Mouse (Mus musculus) G1E (cell line): ENCODE data around the gene Zbed5. TPM values are rescaled to one million over a fixed set of nuclear protein-coding genes. Genes with fewer than 3 reads are reported as not detected.

ENCODE experiments used
- ATAC-seq: 2 replicates; pipeline ENCODE4 v1.8.0; 2016; ENCODE audit warnings: mild to moderate bottlenecking; ENCODE audit not compliant: insufficient number of reproducible peaks, poor library complexity, low FRiP score, severe bottlenecking; ENCODE audit errors: extremely low read depth
- DNase-seq: peaks from one replicate; pipeline ENCODE4 v3.0.0; 2012; ENCODE audit warnings: low spot score
- H3K27me3 ChIP-seq: 2 replicates; pipeline ENCODE4 v1.6.1; 2012; ENCODE audit warnings: mild to moderate bottlenecking, low read length, inconsistent platforms; ENCODE audit not compliant: insufficient read depth
- H3K36me3 ChIP-seq: replicated peaks from 2 replicates; pipeline ENCODE3; 2012; ENCODE audit warnings: mild to moderate bottlenecking, inconsistent platforms
- H3K4me1 ChIP-seq: 2 replicates; pipeline ENCODE4 v1.6.1; 2012; ENCODE audit warnings: low read depth, low read length, inconsistent platforms, mixed read lengths; ENCODE audit not compliant: insufficient read depth
- H3K4me3 ChIP-seq: 2 replicates; pipeline ENCODE4 v1.5.1; 2012; ENCODE audit warnings: low read depth, mild to moderate bottlenecking, inconsistent platforms, low read length, moderate library complexity, mixed read lengths
- H3K9me3 ChIP-seq: replicated peaks from 2 replicates; pipeline ENCODE4 v1.6.1; 2012; ENCODE audit warnings: inconsistent platforms
- CTCF ChIP-seq: IDR thresholded peaks from 2 replicates; pipeline ENCODE4 v1.5.1; 2012; ENCODE audit warnings: low read depth, low read length, inconsistent platforms, mixed read lengths
- GATA1 ChIP-seq: IDR thresholded peaks from 2 replicates; pipeline ENCODE4 v1.6.1; 2012; ENCODE audit warnings: borderline replicate concordance, low read length, inconsistent platforms, mixed read lengths
- GATA2 ChIP-seq: IDR thresholded peaks from 2 replicates; pipeline ENCODE4 v1.6.1; 2012; ENCODE audit warnings: low read depth, low read length, inconsistent platforms, borderline replicate concordance
- POLR2AphosphoS5 ChIP-seq: IDR thresholded peaks from 2 replicates; pipeline ENCODE4 v1.6.1; 2012; ENCODE audit warnings: low read depth, low read length, inconsistent platforms; ENCODE audit not compliant: insufficient replicate concordance
- TAL1 ChIP-seq: conservative IDR thresholded peaks from 2 replicates; pipeline ENCODE4 v1.6.1; 2012; ENCODE audit warnings: low read depth, low read length, inconsistent platforms, mixed read lengths
- polyA plus RNA-seq: library from polyadenylated mRNA; stranded (reverse); fragments of >175 nt; gene quantifications from 2 replicates; pipeline ENCODE4 v1.2.3, GENCODE M21; 2012
- total RNA-seq, 2 experiments: library from RNA; stranded (forward) in 1 of 2; stranded (reverse) in 1 of 2; fragments of 200-1000 nt in 1 of 2; fragments of >200 nt in 1 of 2; fragmentation: Nextera tagmentation in 1 of 2; gene quantifications; 2 replicates each; pipeline ENCODE4 v1.2.3; 2014 to 2017

Zbed5 gene
- total and polyA plus RNA-seq, 3 experiments = 0.67 to 6.9 (median 1.4) TPM

GRCm38 (mm10) chr5:129864467-129864866 is 31.1 kb upstream of the Zbed5 start:
- Histone ChIP-seq H3K4me3 (no peak overlapping the region), H3K27me3 (peaks cover 4% of the 10 kb centered on the region; the same call in 1 of the 2 replicates), H3K9me3 (peaks cover 9% of the 10 kb centered on the region), H3K4me1 (no peaks in the 10 kb centered on the region; the same call in 1 of the 2 replicates), H3K36me3 (peaks cover 37% of the 10 kb centered on the region)
- no peak for TF ChIP-seq GATA1
- TF ChIP-seq CTCF = peak; percentile 26; the same call in 1 of the 2 replicates
- no peak for TF ChIP-seq TAL1
- TF ChIP-seq GATA2 = no peak
- no peak for TF ChIP-seq POLR2AphosphoS5
- ATAC-seq (no peak), DNase-seq (no peak)

- H3K27me3 ChIP-seq = peaks cover 4% of the 10 kb centered on the region; the same call in 1 of the 2 replicates
- peaks cover 9% of the 10 kb centered on the region for H3K9me3 ChIP-seq
- H3K36me3 ChIP-seq = peaks cover 23% of the 10 kb centered on the region
- DNase-seq (no peak), ATAC-seq (no peak)
- TF ChIP-seq GATA2 (no peak), CTCF (no peak), POLR2AphosphoS5 (no peak), GATA1 (no peak), TAL1 (no peak)
- H3K4me1 ChIP-seq = no peaks in the 10 kb centered on the region
- no peak overlapping the region for H3K4me3 ChIP-seq
Measured at GRCm38 (mm10) chr5:129865841-129866240, 29.7 kb upstream of the Zbed5 start.

GRCm38 (mm10) chr5:129869238-129869995 is 26.1 kb upstream of the Zbed5 start:
- no peaks in the 10 kb centered on the region for H3K36me3 ChIP-seq
- H3K27me3 ChIP-seq = peaks cover 13% of the 10 kb centered on the region
- H3K4me3 ChIP-seq = no peak overlapping the region
- H3K9me3 ChIP-seq = no peaks in the 10 kb centered on the region
- no peak for DNase-seq
- ATAC-seq = no peak
- H3K4me1 ChIP-seq = peaks cover 5% of the 10 kb centered on the region
- TF ChIP-seq GATA1 = no peak
- no peak for TF ChIP-seq TAL1
- no peak for TF ChIP-seq POLR2AphosphoS5
- TF ChIP-seq CTCF = no peak
- TF ChIP-seq GATA2 = no peak

GRCm38 (mm10) chr5:129871238-129871637 is 24.3 kb upstream of the Zbed5 start:
- no peaks in the 10 kb centered on the region for H3K36me3 ChIP-seq
- no peak for TF ChIP-seq GATA2
- TF ChIP-seq TAL1 = no peak
- no peak for TF ChIP-seq POLR2AphosphoS5
- no peak for TF ChIP-seq CTCF
- TF ChIP-seq GATA1 = no peak
- H3K4me3 ChIP-seq = no peak overlapping the region
- DNase-seq = no peak
- H3K9me3 ChIP-seq = no peaks in the 10 kb centered on the region
- peaks cover 15% of the 10 kb centered on the region for H3K27me3 ChIP-seq
- no peak for ATAC-seq
- H3K4me1 ChIP-seq = peaks cover 5% of the 10 kb centered on the region

- H3K36me3 ChIP-seq = peaks cover 3% of the 10 kb centered on the region
- peaks cover 5% of the 10 kb centered on the region for H3K4me1 ChIP-seq
- no peak for ATAC-seq
Measured at GRCm38 (mm10) chr5:129873942-129874341, 21.6 kb upstream of the Zbed5 start.

GRCm38 (mm10) chr5:129875098-129875497 is 20.4 kb upstream of the Zbed5 start:
- TF ChIP-seq GATA2 (no peak), CTCF (no peak), POLR2AphosphoS5 (no peak), TAL1 (no peak), GATA1 (no peak)
- H3K27me3 ChIP-seq = peaks cover 11% of the 10 kb centered on the region
- H3K4me1 ChIP-seq = peaks cover 5% of the 10 kb centered on the region
- peaks cover 9% of the 10 kb centered on the region for H3K36me3 ChIP-seq
- H3K9me3 ChIP-seq = no peaks in the 10 kb centered on the region
- H3K4me3 ChIP-seq = no peak overlapping the region
- ATAC-seq (no peak), DNase-seq (no peak)

More at GRCm38 (mm10) chr5:129873942-129874341, 21.6 kb upstream of the Zbed5 start:
- DNase-seq = no peak
- Histone ChIP-seq H3K9me3 (no peaks in the 10 kb centered on the region), H3K4me3 (no peak overlapping the region), H3K27me3 (peaks cover 15% of the 10 kb centered on the region)
- TF ChIP-seq TAL1 (no peak), POLR2AphosphoS5 (no peak), GATA1 (no peak), GATA2 (no peak), CTCF (no peak)
